Mouse (Mus musculus) hindbrain, embryonic 15.5 days (tissue): ENCODE measurements around the gene Nfyb. TPM values are rescaled to one million over a fixed set of nuclear protein-coding genes. Genes with fewer than 3 reads are reported as not detected.

Source experiments
- ATAC-seq: fragments of 200-750 bp; cut with Nextera tagmentation; 2 replicates; pipeline ENCODE4 v1.8.0; 2017; ENCODE audit warnings: low read depth, moderate number of reproducible peaks, moderate TSS enrichment; ENCODE audit not compliant: low FRiP score
- H3K27ac ChIP-seq: fragments of 300-500 bp; sonication (generic); replicated peaks from 2 replicates; pipeline ENCODE4 v1.5.1; 2015; ENCODE audit warnings: mild to moderate bottlenecking, inconsistent platforms
- H3K27me3 ChIP-seq: fragments of 300-500 bp; sonication (generic); 2 replicates; pipeline ENCODE4 v1.6.1; 2015; ENCODE audit warnings: control low read depth, inconsistent platforms
- H3K36me3 ChIP-seq: fragments of 300-500 bp; sonication (generic); 2 replicates; pipeline ENCODE4 v1.6.1; 2015; ENCODE audit warnings: control low read depth, inconsistent platforms
- H3K4me1 ChIP-seq: fragments of 300-500 bp; sonication (generic); replicated peaks from 2 replicates; pipeline ENCODE4 v1.6.1; 2015; ENCODE audit warnings: control low read depth, inconsistent platforms
- H3K4me2 ChIP-seq: fragments of 300-500 bp; sonication (generic); 2 replicates; pipeline ENCODE4 v1.6.1; 2015; ENCODE audit warnings: moderate library complexity, mild to moderate bottlenecking, inconsistent platforms
- H3K4me3 ChIP-seq: fragments of 300-500 bp; sonication (generic); 2 replicates; pipeline ENCODE4 v1.5.1; 2015; ENCODE audit warnings: mild to moderate bottlenecking, inconsistent platforms
- H3K9ac ChIP-seq: fragments of 300-500 bp; sonication (generic); 2 replicates; pipeline ENCODE4 v1.6.1; 2015; ENCODE audit warnings: inconsistent platforms
- H3K9me3 ChIP-seq: fragments of 300-500 bp; sonication (generic); 2 replicates; pipeline ENCODE4 v1.6.1; 2016; ENCODE audit warnings: control low read depth, inconsistent platforms
- WGBS: fragments of 180-500 bp; shearing (Covaris S2); methylation state at CpG from one replicate; pipeline ENCODE4 v1.1.7; 2015; 5-methylcytosine and 5-hydroxymethylcytosine counted together
- polyA plus RNA-seq: library from polyadenylated mRNA; unstranded; fragments of >200 nt; fragmentation: Nextera tagmentation; extraction: Ambion mirVana; gene quantifications from 2 replicates; pipeline ENCODE4 v1.2.1, GENCODE M21; 2015

Gene Nfyb
- polyA plus RNA-seq, 1 experiment from 2014 or later = 39.0 TPM

DNA sequence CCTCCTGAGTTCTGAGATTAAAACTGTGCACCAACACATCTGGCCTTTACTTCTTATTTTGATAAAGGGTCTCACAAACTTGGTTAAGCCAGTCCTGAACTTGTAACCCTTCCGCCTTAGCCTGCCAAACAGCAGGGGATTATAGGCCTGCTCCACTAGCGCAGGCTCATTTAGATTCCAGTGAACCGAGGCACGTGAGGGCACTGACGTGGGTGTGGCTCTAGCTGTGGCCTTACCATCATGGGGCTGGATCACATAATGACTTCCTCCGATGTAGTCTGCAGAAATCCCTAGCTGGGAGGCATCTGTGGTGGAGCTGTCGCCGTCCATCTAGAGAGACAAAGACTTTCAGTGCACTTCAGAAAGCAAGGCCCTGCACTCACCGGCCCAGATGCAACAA lies 7.5 kb downstream of the Nfyb start:
- WGBS = 87% methylated on average over 9 of the region's 9 CpGs

DNA sequence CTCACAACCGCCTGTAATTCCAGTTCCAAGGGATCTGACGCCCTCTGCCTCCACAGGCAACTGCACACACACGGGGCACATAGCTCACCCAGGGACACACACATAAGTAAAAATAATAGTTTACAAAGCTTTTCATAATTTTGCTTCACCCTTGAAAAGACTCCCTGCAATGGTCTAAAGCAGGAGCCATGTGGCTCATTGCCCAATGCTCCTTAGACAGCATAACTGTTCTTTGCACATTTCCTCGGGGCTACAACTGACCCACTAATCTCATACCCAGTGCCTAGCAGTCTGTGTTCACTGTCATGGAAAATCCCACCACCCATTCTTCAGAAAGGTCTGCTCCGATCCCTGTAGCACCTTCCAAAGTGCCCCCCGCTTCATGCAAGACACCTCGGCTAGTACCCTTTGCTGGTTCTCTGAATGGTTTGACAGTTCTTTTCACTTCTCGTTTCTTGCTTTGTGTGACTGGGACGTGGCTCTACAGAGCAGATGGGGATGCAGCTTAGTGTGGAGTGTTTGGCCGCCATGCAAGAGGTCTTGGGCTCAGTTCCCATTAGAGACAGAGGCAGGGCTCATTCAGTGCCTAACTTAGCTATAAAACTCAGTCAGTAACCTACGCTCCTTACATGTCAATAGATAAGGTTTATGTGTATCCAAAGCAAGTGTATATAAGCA lies 8.6 kb downstream of the Nfyb start:
- no peaks in the 10 kb centered on the region for H3K9me3 ChIP-seq
- WGBS = 91% methylated on average over 11 of the region's 11 CpGs
- peaks cover 78% of the 10 kb centered on the region for H3K36me3 ChIP-seq
- H3K4me2 ChIP-seq = no peak overlapping the region
- no peak overlapping the region for H3K4me3 ChIP-seq
- no peaks in the 10 kb centered on the region for H3K27me3 ChIP-seq
- H3K4me1 ChIP-seq = peaks cover 25% of the 10 kb centered on the region
- no peak overlapping the region for H3K27ac ChIP-seq
- ATAC-seq = no peak
- H3K9ac ChIP-seq = no peak overlapping the region

More for the DNA sequence above, 7.5 kb downstream of the Nfyb start:
- Histone ChIP-seq H3K27me3 (no peaks in the 10 kb centered on the region), H3K9ac (no peak overlapping the region), H3K27ac (no peak overlapping the region), H3K4me1 (peaks cover 36% of the 10 kb centered on the region), H3K4me3 (no peak overlapping the region), H3K36me3 (peaks cover 67% of the 10 kb centered on the region), H3K9me3 (no peaks in the 10 kb centered on the region), H3K4me2 (no peak overlapping the region)
- ATAC-seq = no peak

DNA sequence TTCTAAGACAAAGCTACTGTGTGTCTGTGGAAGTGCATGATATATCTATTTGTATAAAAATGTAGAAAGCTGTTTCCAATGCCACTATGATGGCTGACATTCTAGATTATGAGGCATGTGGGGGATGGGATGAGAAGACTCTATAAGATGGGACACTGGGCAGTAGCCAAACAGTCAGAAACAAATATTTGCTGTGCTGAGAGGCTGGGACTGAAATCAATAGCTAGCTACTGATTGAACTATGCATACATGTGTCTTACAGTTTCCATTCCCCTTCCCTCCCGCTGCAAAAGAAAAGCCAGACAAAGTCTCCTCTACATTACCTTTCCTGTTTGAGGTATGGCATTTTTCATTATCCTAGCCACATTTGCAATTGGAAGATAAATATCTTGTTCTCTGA lies 9.3 kb downstream of the Nfyb start:
- ATAC-seq = no peak
- no peak overlapping the region for H3K9ac ChIP-seq
- peaks cover 81% of the 10 kb centered on the region for H3K36me3 ChIP-seq
- no peak overlapping the region for H3K4me2 ChIP-seq
- 97% methylated on average over 1 of the region's 1 CpGs for WGBS
- H3K4me3 ChIP-seq = no peak overlapping the region
- H3K4me1 ChIP-seq = peaks cover 17% of the 10 kb centered on the region
- H3K27ac ChIP-seq = no peak overlapping the region
- H3K27me3 ChIP-seq = no peaks in the 10 kb centered on the region
- no peaks in the 10 kb centered on the region for H3K9me3 ChIP-seq

DNA sequence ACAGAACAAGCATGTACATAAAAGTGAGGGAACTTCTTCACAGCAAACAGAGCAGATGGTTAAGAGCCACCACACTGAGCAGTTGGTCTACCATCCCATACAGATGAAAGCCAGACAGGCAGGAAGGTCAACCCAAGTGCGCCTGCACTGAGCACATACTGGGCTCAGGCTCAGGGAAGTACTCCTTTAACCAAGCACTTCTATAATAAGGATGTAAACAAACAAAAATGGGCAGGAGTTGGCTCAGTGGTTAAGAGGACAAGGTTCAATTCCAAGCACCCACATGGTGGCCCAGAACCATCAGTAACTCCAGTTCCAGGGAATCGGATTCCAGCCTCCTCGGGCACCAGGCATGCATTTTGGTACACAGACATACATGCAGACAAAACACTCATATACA lies 11.0 kb downstream of the Nfyb start:
- no peaks in the 10 kb centered on the region for H3K27me3 ChIP-seq
- no peak overlapping the region for H3K4me2 ChIP-seq
- no peak for ATAC-seq
- no peaks in the 10 kb centered on the region for H3K9me3 ChIP-seq
- H3K4me3 ChIP-seq = no peak overlapping the region
- H3K9ac ChIP-seq = no peak overlapping the region
- H3K4me1 ChIP-seq = peaks cover 8% of the 10 kb centered on the region; the same call in 1 of the 2 replicates
- peaks cover 88% of the 10 kb centered on the region for H3K36me3 ChIP-seq
- H3K27ac ChIP-seq = no peak overlapping the region
- WGBS = 93% methylated on average over 3 of the region's 3 CpGs

DNA sequence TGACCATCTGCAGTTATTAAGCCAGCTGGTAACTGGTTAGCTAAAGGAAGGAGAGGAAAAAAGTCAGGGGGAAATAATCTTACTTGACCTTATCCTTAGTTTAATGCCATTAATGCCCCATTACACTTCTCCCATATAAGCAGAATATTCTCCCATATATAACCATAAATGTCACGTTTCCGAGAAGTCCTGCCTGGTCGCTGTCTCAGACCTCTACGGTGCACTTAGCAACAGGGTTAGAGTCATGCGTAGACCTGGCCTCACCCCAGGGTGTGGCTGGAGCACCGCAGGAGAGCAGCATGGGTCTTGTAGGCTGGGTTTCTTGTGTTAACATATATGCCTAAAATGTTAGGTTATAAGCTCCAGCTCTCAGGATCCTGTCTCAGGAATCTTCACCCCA lies 13.2 kb downstream of the Nfyb start:
- ATAC-seq = no peak
- Histone ChIP-seq H3K4me2 (no peak overlapping the region), H3K4me3 (no peak overlapping the region), H3K9me3 (no peaks in the 10 kb centered on the region), H3K9ac (no peak overlapping the region), H3K27ac (no peak overlapping the region), H3K27me3 (no peaks in the 10 kb centered on the region), H3K36me3 (peaks cover 83% of the 10 kb centered on the region), H3K4me1 (no peaks in the 10 kb centered on the region)
- WGBS = 88% methylated on average over 6 of the region's 6 CpGs

DNA sequence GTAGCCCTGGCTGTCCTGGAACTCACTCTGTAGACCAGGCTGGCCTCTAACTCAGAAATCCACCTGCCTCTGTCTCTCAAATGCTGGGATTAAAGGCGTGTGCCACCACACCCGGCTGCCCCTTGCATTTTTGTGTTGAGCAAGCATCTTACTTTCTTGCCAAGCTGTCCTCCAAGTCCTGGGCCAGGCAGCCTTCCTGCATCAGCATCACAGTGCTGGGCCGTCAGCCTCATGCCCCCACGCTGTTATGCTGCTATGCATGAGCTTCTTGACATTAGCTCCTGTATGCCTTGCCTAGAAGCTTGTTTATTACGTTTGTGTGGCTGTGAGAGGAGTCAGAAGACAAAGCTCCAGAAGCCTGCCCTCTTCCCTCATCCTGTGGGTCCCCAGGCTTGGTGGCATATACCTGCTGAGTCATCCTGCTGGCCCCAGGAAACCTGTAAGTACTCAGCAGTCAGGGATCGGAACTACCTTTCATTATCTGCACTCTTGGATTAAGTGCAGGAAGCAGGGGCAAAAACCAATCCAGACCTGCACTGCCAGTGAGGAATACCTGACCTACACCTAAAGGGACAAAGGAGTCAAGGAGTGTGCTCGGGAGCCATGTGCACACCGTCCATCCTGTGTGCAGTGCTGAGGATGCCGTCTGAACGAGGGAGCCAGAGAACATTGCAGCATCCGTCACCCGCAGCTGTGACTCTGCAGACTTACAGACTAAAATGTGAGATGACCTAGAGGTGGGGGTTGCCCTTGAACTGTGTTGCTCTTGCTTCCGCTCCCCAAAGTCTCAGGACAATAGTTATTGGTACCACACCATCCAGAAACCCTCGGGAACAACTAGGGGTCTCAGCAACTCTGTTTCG lies 16.7 kb downstream of the Nfyb start:
- Histone ChIP-seq H3K4me1 (no peaks in the 10 kb centered on the region), H3K36me3 (peaks cover 61% of the 10 kb centered on the region), H3K27me3 (no peaks in the 10 kb centered on the region), H3K27ac (no peak overlapping the region), H3K9ac (no peak overlapping the region), H3K9me3 (no peaks in the 10 kb centered on the region), H3K4me2 (no peak overlapping the region), H3K4me3 (no peak overlapping the region)
- no peak for ATAC-seq
- 91% methylated on average over 15 of the region's 15 CpGs for WGBS

DNA sequence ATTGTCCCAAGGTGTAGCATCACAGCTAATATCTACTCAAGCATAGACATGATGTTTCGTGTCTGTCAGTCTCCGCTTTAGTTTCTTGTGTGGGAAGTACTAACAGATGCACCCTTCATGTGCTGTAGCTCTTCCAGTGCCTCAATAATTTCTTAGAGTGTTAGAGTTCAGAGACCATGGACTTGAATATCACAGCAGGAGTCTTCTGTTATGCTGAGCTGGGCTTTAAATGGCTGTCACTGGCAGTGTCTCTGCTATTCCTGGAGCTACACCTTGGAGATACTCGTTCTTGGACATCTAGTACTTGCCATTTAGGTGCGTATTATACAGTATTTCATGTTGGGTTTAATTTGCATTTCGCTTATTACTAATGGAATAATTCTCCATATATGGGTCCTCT lies 18.6 kb downstream of the Nfyb start:
- WGBS = 86% methylated on average over 5 of the region's 5 CpGs
- Histone ChIP-seq H3K4me2 (no peak overlapping the region), H3K36me3 (peaks cover 48% of the 10 kb centered on the region), H3K4me1 (no peaks in the 10 kb centered on the region), H3K9ac (no peak overlapping the region), H3K27me3 (no peaks in the 10 kb centered on the region), H3K4me3 (no peak overlapping the region), H3K27ac (no peak overlapping the region), H3K9me3 (no peaks in the 10 kb centered on the region)
- no peak for ATAC-seq

DNA sequence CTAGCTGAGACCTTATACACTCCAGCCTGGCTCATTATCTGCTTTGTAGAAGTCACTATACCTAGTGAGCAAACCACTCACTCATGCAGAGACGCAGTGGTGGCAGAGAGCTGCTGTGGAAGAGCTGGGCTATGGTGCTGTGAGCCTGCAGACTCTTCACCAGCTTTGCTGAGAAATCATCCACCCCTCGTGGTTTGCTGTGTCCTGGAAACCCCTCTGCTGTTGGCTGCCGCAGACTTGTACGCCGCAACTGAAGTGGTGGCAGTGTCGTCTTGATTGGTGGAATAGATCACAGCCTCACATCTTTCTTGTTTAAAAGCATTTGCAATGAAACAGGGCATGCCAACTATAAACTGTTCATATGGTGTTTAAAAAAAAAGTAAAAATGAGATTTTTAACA lies 19.6 kb downstream of the Nfyb start:
- Histone ChIP-seq H3K9me3 (no peaks in the 10 kb centered on the region), H3K36me3 (peaks cover 48% of the 10 kb centered on the region)

DNA sequence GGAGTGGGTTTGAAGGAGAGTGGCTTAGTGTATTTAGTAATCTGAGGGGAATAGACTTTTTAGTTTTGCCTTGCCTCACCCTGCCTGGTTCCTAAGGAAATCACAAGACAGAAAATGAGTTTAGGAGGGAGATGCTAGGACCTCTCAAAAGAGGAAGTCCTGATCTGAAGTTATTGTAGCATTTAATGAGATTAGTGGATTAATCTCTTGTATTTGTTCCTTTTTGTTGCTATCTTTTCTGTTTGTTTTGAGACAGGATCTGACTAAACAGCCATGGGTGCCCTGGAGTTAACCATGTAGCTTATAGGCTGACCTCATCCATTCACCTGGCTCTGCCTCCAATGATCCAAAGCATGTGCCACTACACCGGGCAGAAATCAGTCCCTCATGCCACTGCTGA lies 21.4 kb downstream of the Nfyb start:
- no peak overlapping the region for H3K4me2 ChIP-seq
- no peaks in the 10 kb centered on the region for H3K27me3 ChIP-seq
- no peak overlapping the region for H3K27ac ChIP-seq
- H3K9ac ChIP-seq = no peak overlapping the region
- 86% methylated on average over 1 of the region's 1 CpGs for WGBS
- no peak for ATAC-seq
- H3K4me1 ChIP-seq = no peaks in the 10 kb centered on the region
- H3K9me3 ChIP-seq = no peaks in the 10 kb centered on the region
- peaks cover 43% of the 10 kb centered on the region for H3K36me3 ChIP-seq
- no peak overlapping the region for H3K4me3 ChIP-seq

More for the DNA sequence above, 19.6 kb downstream of the Nfyb start:
- H3K4me1 ChIP-seq = no peaks in the 10 kb centered on the region
- H3K4me3 ChIP-seq = no peak overlapping the region
- H3K4me2 ChIP-seq = no peak overlapping the region
- no peak for ATAC-seq
- no peak overlapping the region for H3K9ac ChIP-seq
- no peak overlapping the region for H3K27ac ChIP-seq
- H3K27me3 ChIP-seq = no peaks in the 10 kb centered on the region
- 90% methylated on average over 6 of the region's 6 CpGs for WGBS

DNA sequence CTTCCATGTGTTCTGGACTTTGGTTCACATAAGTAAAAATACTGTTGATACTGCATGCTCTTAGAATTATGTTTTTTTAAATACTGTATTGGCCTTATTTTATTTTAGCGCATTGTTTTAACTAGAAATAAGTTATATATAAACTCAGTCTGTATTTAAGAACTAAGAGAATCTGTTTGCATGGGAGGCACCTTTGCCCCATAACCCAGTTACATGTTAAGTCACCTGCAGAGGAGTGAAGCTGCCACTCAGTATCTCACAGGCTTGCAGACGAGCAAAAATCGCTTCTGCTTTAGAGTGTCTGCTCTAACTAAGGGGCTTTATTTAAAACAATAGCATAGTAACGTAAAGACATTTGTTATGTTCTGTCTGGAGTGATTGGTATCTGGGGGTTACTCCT lies 22.1 kb downstream of the Nfyb start:
- 92% methylated on average over 4 of the region's 4 CpGs for WGBS
- peaks cover 40% of the 10 kb centered on the region for H3K36me3 ChIP-seq

DNA sequence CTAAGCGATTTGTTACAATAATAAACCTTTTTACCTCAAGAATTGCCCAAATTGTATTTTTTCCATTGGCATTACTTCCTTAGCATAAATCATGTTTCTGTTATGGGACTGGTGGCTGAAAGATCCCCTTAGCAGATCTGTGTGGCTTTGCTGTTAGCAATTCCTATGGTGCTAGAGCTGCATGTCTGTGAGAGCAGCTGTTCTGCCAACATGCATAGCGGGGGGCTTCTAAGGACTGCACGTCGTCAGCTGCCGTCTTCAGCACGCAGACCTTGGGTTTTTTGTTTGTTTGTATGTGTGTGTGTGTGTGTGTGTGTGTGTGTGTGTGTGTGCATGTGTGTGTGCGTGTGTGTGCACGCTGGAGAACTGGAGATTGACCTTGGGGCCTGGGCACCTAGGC lies 22.6 kb downstream of the Nfyb start:
- no peak overlapping the region for H3K4me3 ChIP-seq
- H3K27ac ChIP-seq = no peak overlapping the region
- H3K9ac ChIP-seq = no peak overlapping the region
- ATAC-seq = no peak
- 61% methylated on average over 8 of the region's 8 CpGs for WGBS
- no peaks in the 10 kb centered on the region for H3K27me3 ChIP-seq
- no peak overlapping the region for H3K4me2 ChIP-seq
- H3K9me3 ChIP-seq = no peaks in the 10 kb centered on the region
- peaks cover 39% of the 10 kb centered on the region for H3K36me3 ChIP-seq
- H3K4me1 ChIP-seq = no peaks in the 10 kb centered on the region

More for the DNA sequence above, 22.1 kb downstream of the Nfyb start:
- Histone ChIP-seq H3K27ac (no peak overlapping the region), H3K9ac (no peak overlapping the region), H3K4me2 (no peak overlapping the region), H3K27me3 (no peaks in the 10 kb centered on the region), H3K4me3 (no peak overlapping the region), H3K9me3 (no peaks in the 10 kb centered on the region), H3K4me1 (no peaks in the 10 kb centered on the region)
- no peak for ATAC-seq

DNA sequence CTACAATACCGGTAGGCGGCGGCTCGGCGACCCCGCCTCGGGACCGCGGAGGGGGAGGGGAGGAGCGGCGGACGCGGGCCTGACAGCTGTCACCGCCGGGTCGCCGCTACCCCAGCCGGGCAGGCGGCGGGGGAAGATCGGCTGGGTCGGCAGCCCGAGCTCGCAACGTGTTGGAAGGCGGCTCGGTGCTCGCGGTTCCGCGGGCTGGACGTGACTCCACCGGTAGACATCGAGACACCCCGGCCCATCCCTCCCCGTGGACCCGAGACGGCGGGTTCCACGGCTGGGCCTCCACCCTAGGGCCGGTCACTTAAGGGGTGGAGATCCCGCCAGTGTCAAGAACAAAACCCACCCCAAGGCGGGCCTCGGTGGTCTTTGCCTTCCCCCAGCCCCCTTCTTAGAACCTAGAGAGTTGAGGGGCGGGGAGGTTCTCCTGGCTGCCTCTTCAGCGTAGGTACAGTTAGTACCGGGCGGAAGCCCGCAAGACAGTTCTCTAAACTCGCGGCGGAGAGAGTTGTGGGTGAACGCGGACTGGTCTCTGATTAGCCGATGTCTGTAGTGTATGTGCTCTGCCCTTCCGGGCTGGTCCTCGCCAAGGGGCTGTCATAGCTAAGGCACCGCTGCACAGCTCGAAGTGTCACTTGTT lies 64.5 kb downstream of the Nfyb start:
- under 1% methylated on average over 55 of the region's 59 CpGs for WGBS
- peak; percentile 81 for ATAC-seq
- H3K4me3 ChIP-seq = peak overlapping the region; percentile 62
- H3K9ac ChIP-seq = peak overlapping the region; percentile 65
- H3K4me2 ChIP-seq = peak overlapping the region; percentile 94
- no peaks in the 10 kb centered on the region for H3K9me3 ChIP-seq
- H3K36me3 ChIP-seq = peaks cover 13% of the 10 kb centered on the region
- peak overlapping the region; percentile 88 for H3K27ac ChIP-seq
- no peaks in the 10 kb centered on the region for H3K27me3 ChIP-seq
- H3K4me1 ChIP-seq = peaks cover 19% of the 10 kb centered on the region
